Mouse (Mus musculus) neural tube, embryonic 11.5 days (tissue): ENCODE data around the gene Scmh1. TPM values are rescaled to one million over a fixed set of nuclear protein-coding genes. Genes with fewer than 3 reads are reported as not detected.

ENCODE experiments used
- ATAC-seq: fragments of 200-750 bp; cut with Nextera tagmentation; 2 replicates; pipeline ENCODE4 v1.8.0; 2017; ENCODE audit warnings: moderate number of reproducible peaks, mild to moderate bottlenecking, moderate TSS enrichment, moderate library complexity; ENCODE audit not compliant: insufficient read depth, low FRiP score, low TSS enrichment
- DNase-seq: peaks from one replicate; pipeline ENCODE4 v3.0.0-alpha.2; 2015; ENCODE audit warnings: low spot score
- H3K27ac ChIP-seq: fragments of 300-500 bp; sonication (generic); 2 replicates; pipeline ENCODE4 v1.5.1; 2014; ENCODE audit warnings: low read depth, mild to moderate bottlenecking, low read length
- H3K27me3 ChIP-seq: fragments of 300-500 bp; sonication (generic); 2 replicates; pipeline ENCODE4 v1.6.1; 2014; ENCODE audit warnings: mild to moderate bottlenecking, low read length, mixed read lengths; ENCODE audit not compliant: control insufficient read depth, insufficient read depth
- H3K36me3 ChIP-seq: fragments of 300-500 bp; sonication (generic); 2 replicates; pipeline ENCODE4 v1.6.1; 2014; ENCODE audit warnings: mild to moderate bottlenecking, low read length, moderate library complexity, mixed read lengths; ENCODE audit not compliant: control insufficient read depth, insufficient read depth
- H3K4me1 ChIP-seq: fragments of 300-500 bp; sonication (generic); 2 replicates; pipeline ENCODE4 v1.6.1; 2014; ENCODE audit warnings: low read length, mixed read lengths; ENCODE audit not compliant: control insufficient read depth, insufficient read depth
- H3K4me2 ChIP-seq: fragments of 300-500 bp; sonication (generic); 2 replicates; pipeline ENCODE4 v1.6.1; 2014; ENCODE audit warnings: low read depth, mild to moderate bottlenecking, moderate library complexity
- H3K4me3 ChIP-seq: fragments of 300-500 bp; sonication (generic); 2 replicates; pipeline ENCODE4 v1.5.1; 2014; ENCODE audit warnings: low read depth, low read length
- H3K9ac ChIP-seq: fragments of 300-500 bp; sonication (generic); 2 replicates; pipeline ENCODE4 v1.6.1; 2014; ENCODE audit warnings: mild to moderate bottlenecking, low read length
- H3K9me3 ChIP-seq: fragments of 300-500 bp; sonication (generic); 2 replicates; pipeline ENCODE4 v1.6.1; 2016; ENCODE audit warnings: low read length; ENCODE audit not compliant: control insufficient read depth
- WGBS: fragments of 180-500 bp; shearing (Covaris S2); extraction: QIAGEN DNeasy Blood & Tissue Kit; methylation state at CpG from one replicate; pipeline ENCODE4 v1.1.7; 2014; 5-methylcytosine and 5-hydroxymethylcytosine counted together
- polyA plus RNA-seq: library from polyadenylated mRNA; unstranded; fragments of >200 nt; fragmentation: Nextera tagmentation; extraction: Ambion mirVana; gene quantifications from 2 replicates; pipeline ENCODE4 v1.2.1, GENCODE M21; 2014

Gene Scmh1
- 59.4 and 60.1 TPM in 2 replicates for polyA plus RNA-seq

- ATAC-seq (peak; percentile 87), DNase-seq (peak; percentile 91)
- no peaks in the 10 kb centered on the region for H3K36me3 ChIP-seq
- H3K27me3 ChIP-seq = no peaks in the 10 kb centered on the region
- H3K4me1 ChIP-seq = peaks cover 7% of the 10 kb centered on the region
- peak within 1 kb of the TSS; percentile 91 for H3K27ac ChIP-seq
- peak within 1 kb of the TSS; percentile 99 for H3K4me3 ChIP-seq
- no peaks in the 10 kb centered on the region for H3K9me3 ChIP-seq
- WGBS = under 1% methylated on average over 71 of the region's 102 CpGs
- peak within 1 kb of the TSS; percentile 70 for H3K4me2 ChIP-seq
- peak within 1 kb of the TSS; percentile 99 for H3K9ac ChIP-seq
Observed at GRCm38 (mm10) chr4:120405144-120405805, at the start of gene Scmh1. Scmh1 (plus strand) TSS chr4:120405281.

GRCm38 (mm10) chr4:120360011-120360521 is 45.0 kb upstream of the Scmh1 start:
- 11% methylated on average over 8 of the region's 8 CpGs for WGBS
- Histone ChIP-seq H3K27me3 (no peaks in the 10 kb centered on the region), H3K36me3 (no peaks in the 10 kb centered on the region), H3K27ac (no peak overlapping the region), H3K9ac (no peak overlapping the region), H3K4me3 (no peak overlapping the region), H3K4me2 (no peak overlapping the region), H3K9me3 (no peaks in the 10 kb centered on the region), H3K4me1 (peaks cover 3% of the 10 kb centered on the region; the same call in 1 of the 2 replicates)
- DNase-seq = peak; percentile 24
- ATAC-seq = peak; percentile 55

- H3K4me3 ChIP-seq = no peak overlapping the region
- no peak overlapping the region for H3K4me2 ChIP-seq
- DNase-seq (peak; percentile 44), ATAC-seq (no peak; the same call in 1 of the 2 replicates)
- H3K36me3 ChIP-seq = no peaks in the 10 kb centered on the region
- no peaks in the 10 kb centered on the region for H3K9me3 ChIP-seq
- WGBS = 2% methylated on average over 3 of the region's 3 CpGs
- H3K9ac ChIP-seq = no peak overlapping the region
- H3K27ac ChIP-seq = no peak overlapping the region
- H3K27me3 ChIP-seq = no peaks in the 10 kb centered on the region
- H3K4me1 ChIP-seq = peaks cover 11% of the 10 kb centered on the region
Observed at GRCm38 (mm10) chr4:120364729-120365128, 40.4 kb upstream of the Scmh1 start.

GRCm38 (mm10) chr4:120365456-120365855 is 39.6 kb upstream of the Scmh1 start:
- H3K27ac ChIP-seq = no peak overlapping the region
- H3K9me3 ChIP-seq = no peaks in the 10 kb centered on the region
- H3K4me2 ChIP-seq = no peak overlapping the region
- H3K36me3 ChIP-seq = no peaks in the 10 kb centered on the region
- DNase-seq = no peak
- WGBS = 38% methylated on average over 5 of the region's 5 CpGs
- no peak for ATAC-seq
- H3K27me3 ChIP-seq = no peaks in the 10 kb centered on the region
- no peak overlapping the region for H3K9ac ChIP-seq
- H3K4me1 ChIP-seq = peaks cover 16% of the 10 kb centered on the region
- no peak overlapping the region for H3K4me3 ChIP-seq

- Histone ChIP-seq H3K9me3 (no peaks in the 10 kb centered on the region), H3K27ac (no peak overlapping the region), H3K4me3 (no peak overlapping the region), H3K27me3 (no peaks in the 10 kb centered on the region), H3K4me2 (no peak overlapping the region), H3K9ac (no peak overlapping the region), H3K36me3 (no peaks in the 10 kb centered on the region), H3K4me1 (peaks cover 16% of the 10 kb centered on the region)
- ATAC-seq = no peak
- no peak for DNase-seq
- 82% methylated on average over 2 of the region's 2 CpGs for WGBS
Observed at GRCm38 (mm10) chr4:120368031-120368430, 37.0 kb upstream of the Scmh1 start.

- H3K4me2 ChIP-seq = no peak overlapping the region
- no peaks in the 10 kb centered on the region for H3K27me3 ChIP-seq
- 9% methylated on average over 4 of the region's 4 CpGs for WGBS
- ATAC-seq (no peak), DNase-seq (peak; percentile 76)
- H3K9ac ChIP-seq = no peak overlapping the region
- H3K4me1 ChIP-seq = peaks cover 16% of the 10 kb centered on the region
- no peaks in the 10 kb centered on the region for H3K36me3 ChIP-seq
- H3K4me3 ChIP-seq = no peak overlapping the region
- H3K9me3 ChIP-seq = no peaks in the 10 kb centered on the region
- H3K27ac ChIP-seq = no peak overlapping the region
Observed at GRCm38 (mm10) chr4:120368663-120369062, 36.4 kb upstream of the Scmh1 start.

- DNase-seq (no peak), ATAC-seq (no peak)
- Histone ChIP-seq H3K4me1 (peaks cover 16% of the 10 kb centered on the region), H3K4me2 (no peak overlapping the region), H3K4me3 (no peak overlapping the region), H3K27me3 (no peaks in the 10 kb centered on the region), H3K27ac (no peak overlapping the region), H3K9me3 (no peaks in the 10 kb centered on the region), H3K36me3 (no peaks in the 10 kb centered on the region), H3K9ac (no peak overlapping the region)
- 17% methylated on average over 2 of the region's 2 CpGs for WGBS
Observed at GRCm38 (mm10) chr4:120369156-120369555, 35.9 kb upstream of the Scmh1 start.

- no peaks in the 10 kb centered on the region for H3K27me3 ChIP-seq
- H3K4me2 ChIP-seq = peak overlapping the region; percentile 15; the same call in 1 of the 2 replicates
- no peaks in the 10 kb centered on the region for H3K9me3 ChIP-seq
- DNase-seq (peak; percentile 42), ATAC-seq (peak; percentile 60)
- H3K27ac ChIP-seq = no peak overlapping the region
- H3K4me3 ChIP-seq = no peak overlapping the region
- no peak overlapping the region for H3K9ac ChIP-seq
- 21% methylated on average over 10 of the region's 10 CpGs for WGBS
- H3K4me1 ChIP-seq = peaks cover 13% of the 10 kb centered on the region; the same call in 1 of the 2 replicates
- no peaks in the 10 kb centered on the region for H3K36me3 ChIP-seq
Observed at GRCm38 (mm10) chr4:120369861-120370366, 35.2 kb upstream of the Scmh1 start.

GRCm38 (mm10) chr4:120372838-120373237 is 32.2 kb upstream of the Scmh1 start:
- Histone ChIP-seq H3K4me3 (no peak overlapping the region), H3K4me1 (peaks cover 13% of the 10 kb centered on the region; the same call in 1 of the 2 replicates), H3K4me2 (no peak overlapping the region), H3K36me3 (no peaks in the 10 kb centered on the region), H3K9ac (no peak overlapping the region), H3K27me3 (no peaks in the 10 kb centered on the region), H3K9me3 (no peaks in the 10 kb centered on the region), H3K27ac (no peak overlapping the region)
- DNase-seq (peak; percentile 9), ATAC-seq (no peak)
- 76% methylated on average over 3 of the region's 3 CpGs for WGBS
